Mouse (Mus musculus) small intestine, adult 2 months (tissue): Measurements from ENCODE around the gene Trappc10. TPM values are rescaled to one million over a fixed set of nuclear protein-coding genes. Genes with fewer than 3 reads are reported as not detected.

ENCODE experiments used
- H3K27ac ChIP-seq: fragments of 200-500 bp; 2 replicates; pipeline ENCODE4 v1.5.1; 2012; ENCODE audit warnings: low read depth, low read length, control low read depth, inconsistent platforms; ENCODE audit not compliant: insufficient read depth
- H3K27me3 ChIP-seq: fragments of 200-500 bp; 2 replicates; pipeline ENCODE4 v1.6.1; 2012; ENCODE audit warnings: mild to moderate bottlenecking, moderate library complexity, low read length, inconsistent platforms; ENCODE audit not compliant: control insufficient read depth, insufficient read depth
- H3K36me3 ChIP-seq: fragments of 200-500 bp; 2 replicates; pipeline ENCODE4 v1.6.1; 2012; ENCODE audit warnings: mild to moderate bottlenecking, low read length, control low read depth, inconsistent platforms; ENCODE audit not compliant: control insufficient read depth, insufficient read depth
- H3K4me1 ChIP-seq: fragments of 200-500 bp; 2 replicates; pipeline ENCODE4 v1.6.1; 2012; ENCODE audit warnings: low read length, inconsistent platforms, mixed read lengths; ENCODE audit not compliant: control insufficient read depth, insufficient read depth, insufficient read length
- H3K4me3 ChIP-seq: fragments of 200-500 bp; 2 replicates; pipeline ENCODE4 v1.5.1; 2012; ENCODE audit warnings: low read depth, mild to moderate bottlenecking, control low read depth, inconsistent platforms, low read length, moderate library complexity
- CTCF ChIP-seq: fragments of 200-500 bp; IDR thresholded peaks from 2 replicates; pipeline ENCODE4 v1.5.1; 2012; ENCODE audit warnings: low read depth, mild to moderate bottlenecking, control low read depth, inconsistent platforms, low read length, moderate library complexity, mixed read lengths; ENCODE audit not compliant: insufficient replicate concordance, insufficient read length; ENCODE audit errors: extremely low read depth
- POLR2A ChIP-seq: fragments of 200-500 bp; IDR thresholded peaks from 2 replicates; pipeline ENCODE4 v1.6.1; 2012; ENCODE audit warnings: low read depth, mild to moderate bottlenecking, control low read depth, inconsistent platforms, low read length, moderate library complexity
- WGBS: fragments of 180-500 bp; shearing (Covaris S2); methylation state at CpG from one replicate; pipeline ENCODE4 v1.1.7; 2018; 5-methylcytosine and 5-hydroxymethylcytosine counted together
- polyA plus RNA-seq: library from polyadenylated mRNA; depleted of rRNA; stranded (reverse); fragments of >200 nt; gene quantifications from 2 replicates; pipeline ENCODE4 v1.2.3, GENCODE M21; 2012; rRNA removed

The Trappc10 gene
- 35.1 and 69.9 TPM in 2 replicates for polyA plus RNA-seq

GRCm38 (mm10) chr10:78244438-78245224, at the start of gene Trappc10:
Gene Trappc10, minus strand, starts transcription at chr10:78244641.
- peaks cover 1% of the 10 kb centered on the region; the same call in 1 of the 2 replicates for H3K36me3 ChIP-seq
- peak; percentile 43 for TF ChIP-seq POLR2A
- TF ChIP-seq CTCF: no peak
- WGBS: under 1% methylated on average over 73 of the region's 74 CpGs

DNA sequence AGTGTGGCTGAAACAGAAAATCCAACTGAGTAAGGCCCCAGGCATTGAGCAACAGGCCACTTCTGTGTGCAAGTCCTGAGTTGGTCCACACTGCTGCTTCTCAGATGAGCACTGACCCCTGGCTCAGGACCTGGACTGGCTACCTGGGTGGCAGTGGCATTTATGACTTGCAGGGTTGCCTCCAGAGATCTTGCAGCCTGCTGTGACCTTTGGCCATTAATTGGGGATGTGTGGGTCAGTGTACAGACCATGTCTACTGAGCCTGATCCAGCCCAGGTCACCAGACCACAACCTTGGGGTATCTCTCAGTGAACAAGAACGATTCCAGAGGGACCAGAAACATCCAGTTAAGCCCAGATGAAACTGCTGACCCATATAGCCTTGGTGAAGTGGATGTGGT, 49.1 kb upstream of the Trappc10 start:
- TF ChIP-seq POLR2A (no peak), CTCF (no peak)
- WGBS: 54% methylated on average over 1 of the region's 1 CpGs
- Histone ChIP-seq H3K36me3 (no peaks in the 10 kb centered on the region), H3K4me1 (peaks cover 16% of the 10 kb centered on the region), H3K4me3 (no peak overlapping the region), H3K27me3 (no peaks in the 10 kb centered on the region), H3K27ac (no peak overlapping the region)

More at GRCm38 (mm10) chr10:78244438-78245224, at the start of gene Trappc10:
- H3K4me3 ChIP-seq: peak within 1 kb of the TSS; percentile 84
- H3K27ac ChIP-seq: peak within 1 kb of the TSS; percentile 80
- H3K4me1 ChIP-seq: peaks cover 12% of the 10 kb centered on the region
- H3K27me3 ChIP-seq: no peaks in the 10 kb centered on the region

GRCm38 (mm10) chr10:78292381-78292780, 47.9 kb upstream of the Trappc10 start:
- TF ChIP-seq POLR2A: no peak
- no peak for TF ChIP-seq CTCF

DNA sequence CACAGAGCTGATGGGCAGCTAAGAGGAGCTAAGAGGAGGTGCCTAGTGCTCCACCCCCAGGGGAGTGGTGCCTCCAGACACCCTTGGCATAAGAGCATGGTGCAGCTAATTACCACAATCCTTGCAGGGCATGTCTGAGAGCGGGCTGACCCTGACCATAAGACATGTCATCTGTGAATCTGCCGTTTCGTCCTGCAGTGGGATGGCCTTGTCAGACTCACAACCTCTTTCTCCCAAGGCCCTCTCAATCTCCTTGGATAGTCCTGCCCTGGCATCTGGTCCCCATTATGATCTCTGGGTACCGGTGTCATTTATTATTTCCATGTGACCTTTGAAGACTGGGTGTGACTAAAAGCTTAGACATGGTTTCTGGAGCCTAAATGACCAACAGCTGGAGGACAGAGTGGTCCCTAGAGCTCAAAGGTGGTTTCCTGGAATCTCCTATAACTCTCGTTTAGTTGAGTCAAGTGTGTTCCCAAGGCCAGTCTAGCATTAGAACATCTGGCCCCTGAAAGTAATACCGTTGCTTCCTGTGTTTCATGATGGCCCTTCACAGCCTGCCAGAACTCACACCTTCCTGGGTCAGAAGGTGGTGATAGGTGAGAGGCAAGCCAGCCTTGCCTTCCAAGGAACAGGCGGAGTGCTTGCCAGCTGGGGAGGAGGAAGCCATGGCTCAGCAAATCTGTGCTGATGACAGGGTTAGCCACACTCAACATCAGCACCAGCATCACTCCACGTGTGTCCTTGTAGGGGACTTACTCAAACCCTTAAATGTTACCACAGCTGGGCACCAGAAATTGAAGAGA, 46.5 kb upstream of the Trappc10 start:
- no peak overlapping the region for H3K27ac ChIP-seq
- no peak for TF ChIP-seq CTCF
- no peak for TF ChIP-seq POLR2A
- no peaks in the 10 kb centered on the region for H3K27me3 ChIP-seq
- peaks cover 8% of the 10 kb centered on the region for H3K4me1 ChIP-seq
- no peak overlapping the region for H3K4me3 ChIP-seq
- WGBS: 66% methylated on average over 8 of the region's 8 CpGs
- H3K36me3 ChIP-seq: peaks cover 12% of the 10 kb centered on the region; the same call in 1 of the 2 replicates

More at GRCm38 (mm10) chr10:78292381-78292780, 47.9 kb upstream of the Trappc10 start:
- Histone ChIP-seq H3K36me3 (no peaks in the 10 kb centered on the region), H3K27me3 (no peaks in the 10 kb centered on the region), H3K27ac (no peak overlapping the region), H3K4me1 (peaks cover 14% of the 10 kb centered on the region), H3K4me3 (no peak overlapping the region)
- 83% methylated on average over 5 of the region's 5 CpGs for WGBS

DNA sequence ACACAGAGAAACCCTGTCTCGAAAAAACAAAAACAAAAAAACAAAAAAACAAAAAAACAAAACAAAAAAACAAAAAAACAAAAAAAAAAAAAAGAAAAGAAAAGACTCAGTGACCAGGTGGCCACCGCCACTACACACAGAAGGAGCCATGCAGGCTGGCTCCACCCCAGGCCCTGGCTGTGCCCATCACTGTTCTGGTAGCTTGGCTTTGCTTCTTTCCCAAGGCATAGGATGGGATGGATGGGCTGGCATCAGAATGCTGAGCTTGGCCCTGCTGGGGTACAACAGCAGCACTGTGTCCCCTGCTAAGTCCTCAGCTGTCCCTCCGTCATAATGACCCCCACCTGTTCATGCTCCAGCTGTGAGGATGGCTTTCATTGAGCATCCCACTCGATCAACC, 44.5 kb upstream of the Trappc10 start:
- H3K4me3 ChIP-seq: no peak overlapping the region
- H3K27ac ChIP-seq: no peak overlapping the region
- H3K27me3 ChIP-seq: no peaks in the 10 kb centered on the region
- WGBS: 92% methylated on average over 4 of the region's 4 CpGs
- H3K36me3 ChIP-seq: peaks cover 21% of the 10 kb centered on the region
- peaks cover 8% of the 10 kb centered on the region for H3K4me1 ChIP-seq
- TF ChIP-seq POLR2A (no peak), CTCF (no peak)

DNA sequence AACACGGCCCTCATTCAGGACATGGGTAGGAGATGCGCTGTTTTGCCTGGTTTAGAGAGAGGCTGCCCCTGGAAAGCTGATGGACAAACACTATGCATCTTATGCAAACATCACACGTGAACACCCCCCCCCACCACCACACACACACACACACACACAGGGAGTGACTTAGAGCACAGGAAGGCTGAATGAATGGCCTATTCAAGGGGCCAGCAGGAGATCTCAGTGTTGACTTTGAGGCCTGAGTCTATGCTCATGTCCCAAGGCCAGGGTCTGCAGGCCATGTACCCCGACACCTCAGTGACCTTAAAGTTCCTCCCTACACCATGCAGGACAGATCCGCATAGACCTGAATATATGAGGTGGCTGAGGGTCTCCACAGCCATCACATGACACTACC, 43.7 kb upstream of the Trappc10 start:
- Histone ChIP-seq H3K27ac (no peak overlapping the region), H3K36me3 (peaks cover 23% of the 10 kb centered on the region), H3K27me3 (no peaks in the 10 kb centered on the region), H3K4me1 (peaks cover 7% of the 10 kb centered on the region), H3K4me3 (no peak overlapping the region)
- TF ChIP-seq CTCF (no peak), POLR2A (no peak)
- WGBS: 63% methylated on average over 5 of the region's 5 CpGs
